Mouse (Mus musculus) thymus, postnatal 14 days (tissue): Measurements from ENCODE around the gene Zfhx3.

Experiments used
- DNase-seq: peaks from one replicate; pipeline ENCODE4 v3.0.0; 2021

Gene Zfhx3

GRCm38 (mm10) chr8:108724818-108725506 is 782.5 kb downstream of the Zfhx3 start:
- no peak for DNase-seq

- DNase-seq = no peak
Observed at GRCm38 (mm10) chr8:108725631-108726030, 783.2 kb downstream of the Zfhx3 start.

- DNase-seq = no peak
Observed at GRCm38 (mm10) chr8:108726541-108727241, 784.2 kb downstream of the Zfhx3 start.

GRCm38 (mm10) chr8:108729169-108729568 is 786.7 kb downstream of the Zfhx3 start:
- no peak for DNase-seq

- DNase-seq = no peak
Observed at GRCm38 (mm10) chr8:108729667-108730329, 787.4 kb downstream of the Zfhx3 start.

- no peak for DNase-seq
Observed at GRCm38 (mm10) chr8:108730907-108731440, 788.5 kb downstream of the Zfhx3 start.

- no peak for DNase-seq
Observed at GRCm38 (mm10) chr8:108732500-108732899, 790.1 kb downstream of the Zfhx3 start.

- DNase-seq = no peak
Observed at GRCm38 (mm10) chr8:108733385-108733784, 790.9 kb downstream of the Zfhx3 start.

GRCm38 (mm10) chr8:108736442-108736841 is 794.0 kb downstream of the Zfhx3 start:
- no peak for DNase-seq

- DNase-seq = no peak
Observed at GRCm38 (mm10) chr8:108738179-108738578, 795.7 kb downstream of the Zfhx3 start.

GRCm38 (mm10) chr8:108739517-108739916 is 797.1 kb downstream of the Zfhx3 start:
- no peak for DNase-seq

- DNase-seq = no peak
Observed at GRCm38 (mm10) chr8:108740443-108740842, 798.0 kb downstream of the Zfhx3 start.

GRCm38 (mm10) chr8:108741651-108742050 is 799.2 kb downstream of the Zfhx3 start:
- DNase-seq = no peak

- no peak for DNase-seq
Observed at GRCm38 (mm10) chr8:108742465-108742864, 800.0 kb downstream of the Zfhx3 start.

GRCm38 (mm10) chr8:108743238-108743637 is 800.8 kb downstream of the Zfhx3 start:
- DNase-seq = no peak

- no peak for DNase-seq
Observed at GRCm38 (mm10) chr8:108745551-108745950, 803.1 kb downstream of the Zfhx3 start.

GRCm38 (mm10) chr8:108748095-108748494 is 805.7 kb downstream of the Zfhx3 start:
- no peak for DNase-seq

- DNase-seq = peak; percentile 13
Observed at GRCm38 (mm10) chr8:108748851-108749376, 806.5 kb downstream of the Zfhx3 start.

- DNase-seq = no peak
Observed at GRCm38 (mm10) chr8:108750806-108751205, 808.4 kb downstream of the Zfhx3 start.

GRCm38 (mm10) chr8:108754556-108754955 is 812.1 kb downstream of the Zfhx3 start:
- no peak for DNase-seq

GRCm38 (mm10) chr8:108755400-108756325 is 813.2 kb downstream of the Zfhx3 start:
- DNase-seq = no peak
